Mouse (Mus musculus) stomach, postnatal 0 days (tissue): ENCODE measurements around the gene Fam214b. TPM values are rescaled to one million over a fixed set of nuclear protein-coding genes. Genes with fewer than 3 reads are reported as not detected.
A peak's percentile ranks its signal among the peaks of the same experiment; 100 is the strongest.

Experiments
- ATAC-seq: fragments of 200-750 bp; cut with Nextera tagmentation; 2 replicates; pipeline ENCODE4 v1.8.0; 2017; ENCODE audit not compliant: low FRiP score, low TSS enrichment
- DNase-seq: peaks from one replicate; pipeline ENCODE4 v3.0.0-alpha.2; 2016; ENCODE audit warnings: low spot score
- H3K27ac ChIP-seq: fragments of 300-500 bp; sonication (generic); replicated peaks from 2 replicates; pipeline ENCODE4 v1.5.1; 2014; ENCODE audit warnings: mild to moderate bottlenecking, control low read depth
- H3K27me3 ChIP-seq: fragments of 300-500 bp; sonication (generic); 2 replicates; pipeline ENCODE4 v1.6.1; 2014; ENCODE audit warnings: low read length; ENCODE audit not compliant: control insufficient read depth, insufficient read depth
- H3K36me3 ChIP-seq: fragments of 300-500 bp; sonication (generic); 2 replicates; pipeline ENCODE4 v1.6.1; 2014; ENCODE audit warnings: low read length, mixed read lengths; ENCODE audit not compliant: control insufficient read depth, insufficient read depth
- H3K4me1 ChIP-seq: fragments of 300-500 bp; sonication (generic); replicated peaks from 2 replicates; pipeline ENCODE4 v1.6.1; 2014; ENCODE audit warnings: antibody characterized with exemption; ENCODE audit not compliant: control insufficient read depth, insufficient read depth
- H3K4me2 ChIP-seq: fragments of 300-500 bp; sonication (generic); replicated peaks from 2 replicates; pipeline ENCODE4 v1.6.1; 2014; ENCODE audit warnings: low read depth, mild to moderate bottlenecking, control low read depth, moderate library complexity
- H3K4me3 ChIP-seq: fragments of 300-500 bp; sonication (generic); 2 replicates; pipeline ENCODE4 v1.5.1; 2014; ENCODE audit warnings: low read depth, low read length, control low read depth
- H3K9ac ChIP-seq: fragments of 300-500 bp; sonication (generic); 2 replicates; pipeline ENCODE4 v1.6.1; 2014; ENCODE audit warnings: mild to moderate bottlenecking, low read length, control low read depth, mixed read lengths
- H3K9me3 ChIP-seq: fragments of 300-500 bp; sonication (generic); 2 replicates; pipeline ENCODE4 v1.6.1; 2016; ENCODE audit warnings: low read length; ENCODE audit not compliant: control insufficient read depth
- CTCF ChIP-seq: IDR thresholded peaks from 2 replicates; pipeline ENCODE4 v1.5.1; 2016; ENCODE audit warnings: antibody characterized with exemption, low read depth, mild to moderate bottlenecking, moderate library complexity
- EP300 ChIP-seq: optimal IDR thresholded peaks from 2 replicates; pipeline ENCODE3; 2016; ENCODE audit warnings: antibody characterized with exemption
- WGBS: fragments of 180-500 bp; shearing (Covaris S2); extraction: QIAGEN DNeasy Blood & Tissue Kit; methylation state at CpG from one replicate; pipeline ENCODE4 v1.1.7; 2014; 5-methylcytosine and 5-hydroxymethylcytosine counted together
- polyA plus RNA-seq: library from polyadenylated mRNA; unstranded; fragments of >200 nt; fragmentation: Nextera tagmentation; extraction: Ambion mirVana; gene quantifications from 2 replicates; pipeline ENCODE4 v1.2.1, GENCODE M21; 2015

Gene Fam214b
- polyA plus RNA-seq, 1 experiment from 2014 or later, result 9.0 TPM

DNA sequence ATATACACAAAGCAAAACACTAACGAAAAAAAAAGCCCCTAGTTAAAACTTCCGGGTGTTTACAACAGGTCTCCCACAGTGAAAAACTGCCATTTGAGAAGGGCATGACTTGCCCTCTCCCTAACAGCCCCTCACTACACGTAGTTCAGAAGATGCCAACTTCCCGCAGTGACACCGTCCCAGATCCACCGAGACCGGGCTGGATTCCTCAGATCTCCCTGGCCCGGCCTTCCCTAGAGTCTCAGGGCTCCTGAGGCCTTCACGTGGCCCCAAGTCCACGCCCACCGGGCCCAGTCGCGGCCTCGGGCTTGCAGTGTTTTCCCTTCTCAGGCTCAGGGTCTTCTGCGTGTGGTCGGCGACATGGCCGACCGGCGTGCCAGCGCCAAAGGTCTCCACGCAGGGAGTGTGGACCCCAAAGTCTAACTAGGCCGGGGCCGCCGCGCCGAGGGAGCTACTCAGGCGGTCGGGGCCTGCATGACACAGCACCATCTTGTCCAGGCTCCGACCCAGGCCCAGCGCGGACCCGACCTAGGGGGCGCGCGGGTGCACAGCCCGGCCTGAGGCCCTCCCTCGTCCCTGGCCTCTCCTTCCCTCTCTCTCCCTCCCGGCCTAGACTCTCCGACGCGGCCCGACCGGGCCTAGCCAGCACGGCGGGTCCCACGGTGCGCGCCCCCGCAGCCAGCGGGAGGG lies 46.4 kb downstream of the Fam214b start:
- WGBS, result under 1% methylated on average over 49 of the region's 51 CpGs
- peak overlapping the region; percentile 64 for H3K4me2 ChIP-seq
- H3K27me3 ChIP-seq, result no peaks in the 10 kb centered on the region
- TF ChIP-seq CTCF (peak; percentile 55), EP300 (peak; percentile 44)
- H3K4me3 ChIP-seq, result peak overlapping the region; percentile 95
- H3K4me1 ChIP-seq, result 0 out of 2 replicates have a peak, but pooled peaks cover 5% of the 10 kb centered on the region
- H3K27ac ChIP-seq, result peak overlapping the region; percentile 100
- DNase-seq (peak; percentile 86), ATAC-seq (peak; percentile 72)
- H3K9ac ChIP-seq, result peak overlapping the region; percentile 98
- H3K9me3 ChIP-seq, result no peaks in the 10 kb centered on the region
- no peaks in the 10 kb centered on the region for H3K36me3 ChIP-seq

DNA sequence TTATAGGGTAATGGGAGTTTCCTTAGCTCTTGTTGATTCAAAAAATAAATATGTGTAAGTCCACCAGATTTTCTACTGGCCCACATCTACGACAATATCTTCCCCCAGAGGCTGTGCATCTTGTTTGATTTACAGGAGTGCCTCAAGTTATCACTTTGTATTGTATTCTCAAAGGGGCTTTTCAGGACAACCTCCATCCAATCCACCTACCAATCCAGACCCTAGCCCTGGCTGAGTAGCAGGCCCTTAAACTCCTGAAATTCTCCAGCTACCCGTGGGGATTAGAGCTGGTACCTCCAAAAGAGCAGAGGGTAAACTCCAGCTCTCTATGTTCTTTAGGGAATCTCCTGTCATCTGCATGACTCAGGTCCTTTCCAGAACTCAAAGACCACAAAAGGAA lies 48.0 kb downstream of the Fam214b start:
- TF ChIP-seq CTCF (no peak), EP300 (no peak)
- H3K4me1 ChIP-seq, result 0 out of 2 replicates have a peak, but pooled peaks cover 5% of the 10 kb centered on the region
- 0 out of 2 replicates have a peak overlapping the region, but pooled peaks have one; percentile 64 for H3K4me2 ChIP-seq
- H3K4me3 ChIP-seq, result no peak overlapping the region
- H3K9me3 ChIP-seq, result no peaks in the 10 kb centered on the region
- H3K27me3 ChIP-seq, result no peaks in the 10 kb centered on the region
- no peak for DNase-seq
- no peak for ATAC-seq
- H3K9ac ChIP-seq, result no peak overlapping the region; the same call in 1 of the 2 replicates
- H3K36me3 ChIP-seq, result 0 out of 2 replicates have a peak, but pooled peaks cover 2% of the 10 kb centered on the region
- no peak overlapping the region for H3K27ac ChIP-seq
- 31% methylated on average over 2 of the region's 2 CpGs for WGBS

GRCm38 (mm10) chr4:42988296-42988695 lies 57.7 kb downstream of the Fam214b start:
- Histone ChIP-seq H3K4me2 (no peak overlapping the region), H3K4me3 (no peak overlapping the region), H3K4me1 (no peaks in the 10 kb centered on the region), H3K9ac (no peak overlapping the region), H3K9me3 (no peaks in the 10 kb centered on the region), H3K27me3 (no peaks in the 10 kb centered on the region), H3K27ac (no peak overlapping the region), H3K36me3 (peaks cover 33% of the 10 kb centered on the region)
- TF ChIP-seq EP300 (no peak), CTCF (peak; percentile 49)
- no peak for DNase-seq
- ATAC-seq, result no peak
- WGBS, result 67% methylated on average over 1 of the region's 1 CpGs

Other genes starting within 250 kb of the Fam214b start
- not detected in 2 replicates for gene Fam205a1, start 192.3 kb downstream of the Fam214b start, polyA plus RNA-seq
- gene Gm12394, start 189.4 kb downstream of the Fam214b start, polyA plus RNA-seq, result 0.07 and 0.12 TPM in 2 replicates
- 0.11 TPM in 2 replicates for gene Fam205c, start 172.0 kb downstream of the Fam214b start, polyA plus RNA-seq
- 6.1 and 6.5 TPM in 2 replicates for gene Phf24, start 129.6 kb downstream of the Fam214b start, polyA plus RNA-seq
- gene Dnajb5, start 96.4 kb downstream of the Fam214b start, polyA plus RNA-seq, result 9.0 and 9.4 TPM in 2 replicates
- gene 1700022I11Rik, start 76.6 kb downstream of the Fam214b start, polyA plus RNA-seq, result 0.41 and 0.46 TPM in 2 replicates
- gene Vcp, start 45.7 kb downstream of the Fam214b start, polyA plus RNA-seq, result 280 and 282 TPM in 2 replicates
- gene Fancg, start 35.7 kb downstream of the Fam214b start, polyA plus RNA-seq, result 7.0 and 7.7 TPM in 2 replicates
- gene Pigo, start 20.4 kb downstream of the Fam214b start, polyA plus RNA-seq, result 10.3 and 11.0 TPM in 2 replicates
- gene Stoml2, start 14.5 kb downstream of the Fam214b start, polyA plus RNA-seq, result 151 and 157 TPM in 2 replicates
- 3.2 and 4.5 TPM in 2 replicates for gene Unc13b, start 12.7 kb upstream of the Fam214b start, polyA plus RNA-seq
- 0.23 and 0.41 TPM in 2 replicates for gene Atp8b5, start 220.9 kb upstream of the Fam214b start, polyA plus RNA-seq